Mouse (Mus musculus) cerebellum, adult 2 months (tissue): Measurements from ENCODE around the gene Bsnd. TPM values are rescaled to one million over a fixed set of nuclear protein-coding genes. Genes with fewer than 3 reads are reported as not detected.

Source experiments
- DNase-seq, 2 experiments: peaks; one replicate each; pipeline ENCODE4 v3.0.0; 2021
- H3K27ac ChIP-seq: fragments of 200-500 bp; 2 replicates; pipeline ENCODE4 v1.5.1; 2012; ENCODE audit warnings: low read length, control low read depth, inconsistent platforms; ENCODE audit not compliant: insufficient read depth
- H3K27me3 ChIP-seq: fragments of 200-500 bp; 2 replicates; pipeline ENCODE4 v1.6.1; 2012; ENCODE audit warnings: inconsistent platforms, mild to moderate bottlenecking, low read length, moderate library complexity; ENCODE audit not compliant: control insufficient read depth, insufficient read depth
- H3K4me1 ChIP-seq: fragments of 200-500 bp; 2 replicates; pipeline ENCODE4 v1.6.1; 2011; ENCODE audit warnings: low read length; ENCODE audit not compliant: control insufficient read depth, insufficient read depth
- H3K4me3 ChIP-seq: fragments of 200-500 bp; replicated peaks from 2 replicates; pipeline ENCODE3; 2011; ENCODE audit warnings: mild to moderate bottlenecking, low read depth, low read length, control low read depth; ENCODE audit not compliant: insufficient read depth
- CTCF ChIP-seq: fragments of 200-500 bp; IDR thresholded peaks from 2 replicates; pipeline ENCODE4 v1.5.1; 2011; ENCODE audit warnings: low read depth, mild to moderate bottlenecking, control low read depth, low read length, moderate library complexity, borderline replicate concordance; ENCODE audit not compliant: insufficient read depth
- POLR2A ChIP-seq: fragments of 200-500 bp; IDR thresholded peaks from 2 replicates; pipeline ENCODE4 v1.6.1; 2011; ENCODE audit warnings: low read length, control low read depth, borderline replicate concordance; ENCODE audit not compliant: insufficient read depth
- WGBS: fragments of 180-500 bp; shearing (Covaris S2); methylation state at CpG from one replicate; pipeline ENCODE4 v1.1.7; 2018; 5-methylcytosine and 5-hydroxymethylcytosine counted together
- polyA plus RNA-seq: library from polyadenylated mRNA; depleted of rRNA; stranded (reverse); fragments of >200 nt; gene quantifications from 2 replicates; pipeline ENCODE4 v1.2.3, GENCODE M21; 2012

Gene Bsnd
- polyA plus RNA-seq, 1 experiment = 0.03 TPM

DNA sequence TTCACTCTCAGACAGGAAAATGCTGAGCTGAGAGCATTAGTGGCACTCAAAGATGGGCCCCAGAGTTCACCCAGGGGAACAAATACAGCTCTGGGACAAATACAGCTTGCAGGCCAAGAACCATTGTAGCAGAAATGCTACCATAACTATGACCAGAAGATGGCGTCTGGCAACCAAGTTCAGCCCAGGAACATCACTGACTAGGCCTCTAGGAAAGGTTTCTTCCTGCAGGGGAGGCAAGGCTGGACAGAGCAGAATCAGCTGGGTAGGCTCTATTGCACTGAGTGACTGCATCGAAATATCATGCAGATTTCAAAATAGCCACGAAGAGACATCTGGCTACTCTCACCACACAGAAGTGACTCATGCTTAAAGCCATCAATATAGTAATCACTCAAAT, 19.7 kb downstream of the Bsnd start:
- DNase-seq = peak; percentile 56 to 62
- Histone ChIP-seq H3K27me3 (no peaks in the 10 kb centered on the region), H3K4me3 (no peak overlapping the region), H3K27ac (no peak overlapping the region), H3K4me1 (peaks cover 15% of the 10 kb centered on the region)
- TF ChIP-seq CTCF (peak; percentile 86), POLR2A (no peak)
- 16% methylated on average over 3 of the region's 3 CpGs for WGBS

DNA sequence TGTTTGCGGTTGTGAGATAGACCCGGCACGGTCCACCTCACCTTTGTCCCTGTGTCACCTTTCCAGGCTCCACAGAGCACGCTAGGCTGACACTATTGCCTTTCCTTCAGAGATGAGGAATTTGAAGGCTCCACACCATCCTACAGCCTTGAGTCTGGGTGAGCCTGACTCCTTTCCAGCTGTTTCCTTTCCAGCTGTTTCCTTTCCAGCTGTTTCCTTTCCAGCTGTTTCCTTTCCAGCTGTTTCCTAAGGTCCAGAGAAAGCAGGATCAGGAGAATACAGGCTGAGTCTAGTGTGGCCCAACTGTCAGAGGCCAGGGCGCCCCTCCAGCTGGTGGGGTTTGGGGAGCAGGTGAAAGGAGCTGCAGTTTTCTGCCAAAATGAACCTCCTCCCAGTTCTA, 21.2 kb downstream of the Bsnd start:
- DNase-seq = no peak
- 96% methylated on average over 5 of the region's 5 CpGs for WGBS
- H3K27me3 ChIP-seq = no peaks in the 10 kb centered on the region
- no peak overlapping the region for H3K4me3 ChIP-seq
- TF ChIP-seq CTCF (no peak), POLR2A (no peak)
- H3K27ac ChIP-seq = no peak overlapping the region
- peaks cover 18% of the 10 kb centered on the region for H3K4me1 ChIP-seq

DNA sequence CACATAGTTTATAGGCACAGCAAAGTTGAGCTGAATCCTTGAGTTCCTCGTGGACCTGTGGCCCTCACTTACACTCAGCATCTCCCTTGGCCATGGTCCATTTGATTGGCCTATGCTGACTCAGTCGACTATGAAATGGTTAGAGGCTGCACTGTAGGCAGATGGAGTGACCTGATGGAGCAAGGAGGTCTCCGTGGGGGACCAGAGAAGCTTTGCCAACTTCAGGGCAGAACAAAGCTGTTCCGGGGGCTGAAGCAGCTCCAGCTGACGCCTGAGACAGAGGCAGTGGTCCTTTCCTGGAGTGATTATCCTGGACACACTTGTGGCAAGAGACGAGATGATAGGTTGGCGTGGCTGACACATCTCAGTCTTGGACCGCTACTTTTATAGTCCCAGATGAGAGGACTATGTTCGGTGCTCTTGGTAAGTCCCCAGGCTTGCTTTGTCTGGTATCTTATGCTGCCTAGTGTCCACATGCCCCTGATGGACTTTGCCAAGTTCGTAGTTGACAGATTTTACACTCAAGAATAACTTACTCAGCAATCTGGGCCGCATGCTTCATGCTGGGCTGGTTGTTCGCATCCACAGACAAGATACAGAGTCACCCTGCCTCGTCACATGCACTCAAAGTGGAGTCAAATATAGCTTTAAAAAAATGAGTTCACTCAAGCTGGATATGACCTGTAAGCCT, 24.5 kb downstream of the Bsnd start:
- peaks cover 26% of the 10 kb centered on the region for H3K4me1 ChIP-seq
- H3K4me3 ChIP-seq = no peak overlapping the region
- WGBS = 14% methylated on average over 13 of the region's 13 CpGs
- DNase-seq = peak; percentile 69 to 83
- TF ChIP-seq CTCF (no peak), POLR2A (no peak)
- no peaks in the 10 kb centered on the region for H3K27me3 ChIP-seq
- no peak overlapping the region for H3K27ac ChIP-seq

DNA sequence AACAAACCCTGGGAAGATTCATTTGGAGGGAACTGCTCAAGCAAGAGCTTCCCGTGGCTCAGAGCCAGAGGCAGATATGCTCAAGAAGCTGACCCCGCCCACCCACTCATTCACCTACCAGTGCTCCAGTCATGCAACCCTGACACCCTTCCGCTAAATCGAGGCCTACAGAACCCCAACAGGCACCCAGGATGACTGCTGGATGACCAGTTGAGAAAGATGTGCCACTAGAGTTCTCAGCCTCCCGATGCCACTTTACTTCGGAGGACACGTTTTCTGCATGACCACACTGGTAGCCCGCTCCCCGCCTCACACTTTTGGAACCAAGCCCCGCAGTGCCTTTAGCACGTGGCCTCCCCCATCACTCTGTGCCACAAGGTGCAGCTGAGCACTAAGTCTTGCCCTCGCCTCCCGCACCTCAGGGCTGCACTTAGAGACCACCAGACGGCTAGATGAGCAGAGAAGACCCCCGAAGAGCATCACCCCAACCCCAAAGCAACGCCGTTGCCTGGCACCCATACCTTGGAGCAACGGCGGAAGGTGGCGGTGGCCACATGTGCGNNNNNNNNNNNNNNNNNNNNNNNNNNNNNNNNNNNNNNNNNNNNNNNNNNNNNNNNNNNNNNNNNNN, 28.8 kb downstream of the Bsnd start:
- no peak for TF ChIP-seq CTCF
- no peak for TF ChIP-seq POLR2A
- Histone ChIP-seq H3K4me3 (no peak overlapping the region), H3K27ac (no peak overlapping the region), H3K4me1 (peaks cover 23% of the 10 kb centered on the region), H3K27me3 (no peaks in the 10 kb centered on the region)
- no peak for DNase-seq
- 35% methylated on average over 21 of the region's 21 CpGs for WGBS

DNA sequence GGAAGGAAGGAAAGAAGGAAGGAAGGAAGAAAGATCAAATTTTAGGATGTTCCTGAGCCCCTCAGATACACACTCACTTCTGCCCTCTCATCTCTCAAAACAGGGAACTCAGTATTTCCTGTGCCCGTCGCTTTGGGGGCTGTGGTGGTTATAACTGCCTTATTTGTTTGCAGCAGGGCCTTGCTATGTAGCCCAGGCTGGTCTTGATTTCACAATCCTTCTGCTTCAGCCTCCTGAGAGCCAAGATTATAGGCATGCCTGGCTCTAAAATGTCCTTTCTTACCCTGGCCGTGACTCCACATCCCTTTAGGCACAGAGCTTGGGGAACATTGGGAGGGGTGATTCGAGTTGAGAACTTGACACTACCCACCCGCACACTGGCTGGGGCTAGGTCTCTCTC, 29.6 kb downstream of the Bsnd start:
- H3K27ac ChIP-seq = no peak overlapping the region
- no peak overlapping the region for H3K4me3 ChIP-seq
- H3K4me1 ChIP-seq = peaks cover 16% of the 10 kb centered on the region
- TF ChIP-seq CTCF (no peak), POLR2A (no peak)
- WGBS = 76% methylated on average over 5 of the region's 5 CpGs
- no peak for DNase-seq
- H3K27me3 ChIP-seq = no peaks in the 10 kb centered on the region

DNA sequence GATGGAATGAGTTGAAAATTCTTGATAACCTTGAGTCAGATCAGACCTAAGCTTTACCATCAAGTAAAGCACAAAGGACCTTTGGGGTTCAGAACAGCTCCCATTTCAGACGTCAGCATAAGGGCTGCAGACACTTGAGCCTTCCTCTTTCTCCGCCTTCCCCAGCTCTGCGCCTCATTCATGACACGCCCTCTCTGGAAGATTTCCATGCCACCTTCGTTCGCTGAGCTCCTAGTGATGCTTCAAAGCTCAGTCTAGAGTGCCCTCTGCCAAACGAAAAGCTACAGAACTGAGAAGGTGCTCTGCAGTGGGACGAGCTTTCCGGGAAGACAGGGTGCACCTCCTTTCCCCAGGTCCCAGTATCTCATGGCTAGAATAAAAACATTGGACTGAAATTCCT, 30.1 kb downstream of the Bsnd start:
- WGBS = 71% methylated on average over 9 of the region's 9 CpGs

DNA sequence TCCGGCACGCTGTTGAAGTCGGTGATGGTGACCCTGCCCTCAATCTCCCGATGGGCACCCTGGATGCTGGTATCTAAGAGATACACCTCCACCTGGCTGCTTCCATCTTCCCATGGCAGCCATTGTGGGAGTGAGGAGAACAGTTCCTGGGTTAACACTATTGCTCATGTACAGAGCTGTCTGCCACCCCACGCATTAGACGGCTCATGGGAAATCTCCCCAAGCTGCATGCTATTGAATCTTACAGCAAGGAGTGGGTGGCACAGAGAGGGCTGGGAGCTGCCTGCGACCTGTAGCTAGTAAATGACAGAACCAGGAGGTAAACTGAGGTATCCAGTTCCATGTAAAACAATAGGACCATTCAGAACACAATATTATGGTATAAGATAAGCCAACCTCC, 37.5 kb downstream of the Bsnd start:
- H3K27ac ChIP-seq = no peak overlapping the region
- H3K27me3 ChIP-seq = no peaks in the 10 kb centered on the region
- H3K4me1 ChIP-seq = 0 out of 2 replicates have a peak, but pooled peaks cover 2% of the 10 kb centered on the region
- no peak overlapping the region for H3K4me3 ChIP-seq
- DNase-seq = no peak
- WGBS = 95% methylated on average over 7 of the region's 7 CpGs
- no peak for TF ChIP-seq CTCF
- TF ChIP-seq POLR2A = no peak

More for the DNA sequence above, 30.1 kb downstream of the Bsnd start:
- Histone ChIP-seq H3K4me3 (no peak overlapping the region), H3K27ac (no peak overlapping the region), H3K4me1 (peaks cover 12% of the 10 kb centered on the region; the same call in 1 of the 2 replicates), H3K27me3 (no peaks in the 10 kb centered on the region)
- DNase-seq = no peak
- no peak for TF ChIP-seq CTCF
- no peak for TF ChIP-seq POLR2A

DNA sequence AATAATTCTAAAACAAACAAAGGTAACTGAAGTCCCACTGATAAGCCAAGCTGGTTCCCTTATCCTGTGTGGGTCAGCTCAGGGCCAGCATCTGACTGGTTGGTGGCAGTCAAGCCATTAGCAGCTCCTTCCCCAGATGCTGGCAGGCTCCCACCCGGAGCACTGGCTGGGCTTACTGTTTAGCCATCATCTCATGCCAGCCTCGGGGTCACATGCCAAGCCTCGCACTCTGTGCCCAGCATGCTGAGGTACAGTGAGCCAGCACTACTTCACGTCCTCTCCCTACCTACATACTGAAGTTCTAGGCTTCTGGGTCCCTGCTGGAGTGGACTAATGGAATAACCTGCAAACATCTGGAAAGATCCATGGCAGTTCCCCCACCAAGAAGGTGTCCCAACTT, 38.6 kb downstream of the Bsnd start:
- WGBS = 16% methylated on average over 4 of the region's 4 CpGs
- no peak for TF ChIP-seq CTCF
- no peak for TF ChIP-seq POLR2A
- H3K4me1 ChIP-seq = 0 out of 2 replicates have a peak, but pooled peaks cover 2% of the 10 kb centered on the region
- DNase-seq = peak; percentile 34 to 45
- no peaks in the 10 kb centered on the region for H3K27me3 ChIP-seq
- no peak overlapping the region for H3K4me3 ChIP-seq
- H3K27ac ChIP-seq = no peak overlapping the region

DNA sequence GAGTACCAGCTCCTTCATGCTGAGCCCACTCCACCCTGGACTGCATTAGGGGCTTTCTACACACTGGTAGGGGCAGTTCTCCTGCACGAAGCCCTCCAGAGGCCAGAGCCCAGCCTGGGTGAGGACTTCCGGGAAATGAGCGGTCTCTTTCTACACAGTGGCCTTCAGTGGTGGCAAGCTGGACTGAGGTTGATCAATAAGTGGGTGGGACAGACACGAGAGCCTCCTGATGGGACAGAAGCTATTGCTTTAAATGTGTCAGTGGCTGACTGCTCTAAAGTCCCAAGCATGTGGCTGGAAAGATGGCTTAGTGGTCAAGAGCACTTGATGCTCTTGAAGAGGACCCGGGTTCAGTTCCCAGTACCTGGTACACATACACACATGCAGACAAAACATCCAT, 39.0 kb downstream of the Bsnd start:
- whole genome bisulfite sequencing = 95% methylated on average over 5 of the region's 5 CpGs

More for the DNA sequence above, 39.0 kb downstream of the Bsnd start:
- H3K27me3 ChIP-seq = no peaks in the 10 kb centered on the region
- H3K27ac ChIP-seq = no peak overlapping the region
- TF ChIP-seq CTCF (no peak), POLR2A (no peak)
- H3K4me1 ChIP-seq = 0 out of 2 replicates have a peak, but pooled peaks cover 2% of the 10 kb centered on the region
- H3K4me3 ChIP-seq = no peak overlapping the region
- no peak for DNase-seq
